Mouse (Mus musculus): Measurements from ENCODE around the gene Sirt7.

Gene Sirt7

GRCm38 (mm10) chr11:120647047-120647830 is 22.2 kb upstream of the Sirt7 start:
- peak overlapping the region; percentile 73 for H3K4me3 ChIP-seq (replicated peaks; ENCODE audit: low read length)
- peaks cover 33% of the 10 kb centered on the region for H3K27me3 ChIP-seq (ENCODE audit: insufficient read depth, low read length)
- H3K9me3 ChIP-seq (ENCODE audit: low read length): no peaks in the 10 kb centered on the region
- TF ChIP-seq NANOG (IDR thresholded peaks at IDR 0.05; ENCODE audit: borderline replicate concordance, low read length): no peak
- TF ChIP-seq POU5F1 (IDR thresholded peaks at IDR 0.05; ENCODE audit: borderline replicate concordance, low read length): no peak
- no peak for TF ChIP-seq CTCF (conservative IDR thresholded peaks at IDR 0.05; ENCODE audit: low read length)
- peaks cover 52% of the 10 kb centered on the region for H3K4me1 ChIP-seq (replicated peaks; ENCODE audit: low read depth, low read length)
- H3K36me3 ChIP-seq (ENCODE audit: insufficient read depth, low read length): peaks cover under 1% of the 10 kb centered on the region; the same call in 1 of the 2 replicates

DNA sequence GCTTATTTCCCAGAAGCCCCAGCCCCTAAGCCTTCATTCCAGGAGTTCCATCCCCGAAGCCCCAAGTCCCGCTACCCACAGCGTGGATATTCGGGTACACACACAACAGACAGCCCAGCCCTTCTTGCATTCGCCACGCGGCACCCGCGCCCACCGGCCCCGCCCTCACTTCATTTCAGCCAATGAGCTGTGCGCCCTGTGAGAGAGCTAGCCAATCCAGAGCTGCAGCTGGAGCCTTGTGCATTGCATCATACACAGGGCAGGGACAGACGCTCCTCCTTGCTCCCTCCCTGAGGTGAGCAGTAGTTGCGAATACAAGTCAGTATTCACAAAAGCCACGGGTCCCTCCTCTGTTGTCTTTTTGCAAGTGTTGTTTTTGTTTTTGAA is 18.6 kb upstream of the Sirt7 start, which contains the start of gene Pycr1:
Gene Pycr1, minus strand, starts transcription at position 169 of the 387 bp plus-strand sequence.
- H3K4me3 ChIP-seq (replicated peaks; ENCODE audit: low read length): peak within 1 kb of the TSS; percentile 82
- peaks cover 37% of the 10 kb centered on the region for H3K27me3 ChIP-seq (ENCODE audit: insufficient read depth, low read length)
- H3K9me3 ChIP-seq (ENCODE audit: low read length): no peaks in the 10 kb centered on the region
- peaks cover 64% of the 10 kb centered on the region for H3K4me1 ChIP-seq (replicated peaks; ENCODE audit: low read depth, low read length)
- TF ChIP-seq NANOG (IDR thresholded peaks at IDR 0.05; ENCODE audit: borderline replicate concordance, low read length): no peak
- no peak for TF ChIP-seq CTCF (conservative IDR thresholded peaks at IDR 0.05; ENCODE audit: low read length)
- no peak for TF ChIP-seq POU5F1 (IDR thresholded peaks at IDR 0.05; ENCODE audit: borderline replicate concordance, low read length)
- H3K36me3 ChIP-seq (ENCODE audit: insufficient read depth, low read length): peaks cover 37% of the 10 kb centered on the region

GRCm38 (mm10) chr11:120642939-120643600 is 18.0 kb upstream of the Sirt7 start:
- peak overlapping the region; percentile 82 for H3K4me3 ChIP-seq (replicated peaks; ENCODE audit: low read length)
- peaks cover 58% of the 10 kb centered on the region for H3K4me1 ChIP-seq (replicated peaks; ENCODE audit: low read depth, low read length)

DNA sequence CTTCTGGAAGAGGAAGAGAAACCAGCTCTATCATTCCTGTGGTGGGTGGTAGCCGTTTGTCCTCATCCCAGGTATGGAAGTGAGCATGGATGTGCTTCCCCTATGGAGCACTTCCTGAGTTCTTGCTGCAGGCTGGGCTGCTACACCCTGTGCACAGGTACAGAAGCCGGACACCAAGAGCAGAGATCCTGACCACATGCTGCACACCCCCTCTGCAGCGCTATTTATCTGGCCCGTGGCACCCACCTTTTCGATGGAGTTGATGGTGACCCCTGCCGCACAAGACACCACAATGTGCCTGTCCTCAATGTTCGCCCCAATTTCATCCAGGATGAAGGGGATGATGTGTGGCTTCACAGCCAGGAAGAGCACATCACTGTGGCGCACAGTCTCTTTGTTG is 16.8 kb upstream of the Sirt7 start:
- Histone ChIP-seq H3K4me3 (replicated peaks; ENCODE audit: low read length) (peak overlapping the region; percentile 82; the same call in 1 of the 2 replicates), H3K27me3 (ENCODE audit: insufficient read depth, low read length) (peaks cover 25% of the 10 kb centered on the region), H3K36me3 (ENCODE audit: insufficient read depth, low read length) (peaks cover 46% of the 10 kb centered on the region), H3K9me3 (ENCODE audit: low read length) (no peaks in the 10 kb centered on the region), H3K4me1 (replicated peaks; ENCODE audit: low read depth, low read length) (peaks cover 54% of the 10 kb centered on the region)
- TF ChIP-seq CTCF (conservative IDR thresholded peaks at IDR 0.05; ENCODE audit: low read length) (no peak), NANOG (IDR thresholded peaks at IDR 0.05; ENCODE audit: borderline replicate concordance, low read length) (no peak), POU5F1 (IDR thresholded peaks at IDR 0.05; ENCODE audit: borderline replicate concordance, low read length) (no peak)

More at GRCm38 (mm10) chr11:120642939-120643600, 18.0 kb upstream of the Sirt7 start:
- H3K27me3 ChIP-seq (ENCODE audit: insufficient read depth, low read length): peaks cover 37% of the 10 kb centered on the region
- H3K9me3 ChIP-seq (ENCODE audit: low read length): no peaks in the 10 kb centered on the region
- TF ChIP-seq NANOG (IDR thresholded peaks at IDR 0.05; ENCODE audit: borderline replicate concordance, low read length) (no peak), CTCF (conservative IDR thresholded peaks at IDR 0.05; ENCODE audit: low read length) (no peak), POU5F1 (IDR thresholded peaks at IDR 0.05; ENCODE audit: borderline replicate concordance, low read length) (no peak)
- H3K36me3 ChIP-seq (ENCODE audit: insufficient read depth, low read length): peaks cover 38% of the 10 kb centered on the region

GRCm38 (mm10) chr11:120641255-120641654 is 16.2 kb upstream of the Sirt7 start:
- TF ChIP-seq POU5F1 (IDR thresholded peaks at IDR 0.05; ENCODE audit: borderline replicate concordance, low read length) (no peak), CTCF (conservative IDR thresholded peaks at IDR 0.05; ENCODE audit: low read length) (no peak), NANOG (IDR thresholded peaks at IDR 0.05; ENCODE audit: borderline replicate concordance, low read length) (no peak)
- Histone ChIP-seq H3K4me3 (replicated peaks; ENCODE audit: low read length) (peak overlapping the region; percentile 20; the same call in 1 of the 2 replicates), H3K9me3 (ENCODE audit: low read length) (no peaks in the 10 kb centered on the region), H3K27me3 (ENCODE audit: insufficient read depth, low read length) (peaks cover 19% of the 10 kb centered on the region), H3K36me3 (ENCODE audit: insufficient read depth, low read length) (peaks cover 52% of the 10 kb centered on the region), H3K4me1 (replicated peaks; ENCODE audit: low read depth, low read length) (peaks cover 57% of the 10 kb centered on the region)

DNA sequence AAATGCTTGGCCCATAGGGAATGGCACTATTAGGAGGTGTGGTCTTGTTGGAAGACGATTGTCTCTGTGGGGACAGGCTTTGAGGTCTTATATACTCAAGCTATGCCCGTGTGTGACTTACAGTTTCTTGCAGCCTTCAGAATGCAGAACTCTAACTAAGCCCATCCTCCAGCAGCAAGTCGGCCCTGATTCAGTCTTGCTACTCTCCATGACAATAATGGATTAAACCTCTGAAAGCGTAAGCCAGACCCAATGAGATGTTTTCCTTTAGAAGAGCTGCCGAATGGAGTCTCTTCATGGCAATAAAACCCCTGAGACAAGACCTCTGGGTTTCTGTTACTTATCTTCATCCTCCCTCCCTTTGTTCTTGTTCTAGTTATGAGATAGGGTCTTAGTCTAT is 9.8 kb upstream of the Sirt7 start:
- H3K27me3 ChIP-seq (ENCODE audit: insufficient read depth, low read length): no peaks in the 10 kb centered on the region
- peaks cover 67% of the 10 kb centered on the region for H3K4me1 ChIP-seq (replicated peaks; ENCODE audit: low read depth, low read length)
- peak overlapping the region; percentile 95 for H3K4me3 ChIP-seq (replicated peaks; ENCODE audit: low read length)
- H3K36me3 ChIP-seq (ENCODE audit: insufficient read depth, low read length): peaks cover 46% of the 10 kb centered on the region
- no peaks in the 10 kb centered on the region for H3K9me3 ChIP-seq (ENCODE audit: low read length)
- no peak for TF ChIP-seq POU5F1 (IDR thresholded peaks at IDR 0.05; ENCODE audit: borderline replicate concordance, low read length)
- no peak for TF ChIP-seq NANOG (IDR thresholded peaks at IDR 0.05; ENCODE audit: borderline replicate concordance, low read length)
- TF ChIP-seq CTCF (conservative IDR thresholded peaks at IDR 0.05; ENCODE audit: low read length): no peak

- Histone ChIP-seq H3K9me3 (ENCODE audit: low read length) (no peaks in the 10 kb centered on the region), H3K27me3 (ENCODE audit: insufficient read depth, low read length) (no peaks in the 10 kb centered on the region), H3K4me1 (replicated peaks; ENCODE audit: low read depth, low read length) (peaks cover 77% of the 10 kb centered on the region), H3K4me3 (replicated peaks; ENCODE audit: low read length) (peak within 1 kb of the TSS; percentile 95), H3K36me3 (ENCODE audit: insufficient read depth, low read length) (peaks cover 46% of the 10 kb centered on the region)
- TF ChIP-seq POU5F1 (IDR thresholded peaks at IDR 0.05; ENCODE audit: borderline replicate concordance, low read length): no peak
- no peak for TF ChIP-seq NANOG (IDR thresholded peaks at IDR 0.05; ENCODE audit: borderline replicate concordance, low read length)
- no peak for TF ChIP-seq CTCF (conservative IDR thresholded peaks at IDR 0.05; ENCODE audit: low read length)
Observed at GRCm38 (mm10) chr11:120633520-120634343, 8.7 kb upstream of the Sirt7 start, which contains the start of gene Mafg. TSS of gene Mafg (minus strand) at chr11:120633600.
